Mouse (Mus musculus) embryonic facial prominence, embryonic 13.5 days (tissue): Measurements from ENCODE around the gene Smad5. TPM values are rescaled to one million over a fixed set of nuclear protein-coding genes. Genes with fewer than 3 reads are reported as not detected.

Experiments used
- ATAC-seq: fragments of 200-750 bp; cut with Nextera tagmentation; 2 replicates; pipeline ENCODE4 v1.8.0; 2017; ENCODE audit warnings: low read depth; ENCODE audit not compliant: insufficient number of reproducible peaks, insufficient read depth, low FRiP score, low TSS enrichment
- H3K27ac ChIP-seq: fragments of 300-500 bp; sonication (generic); 2 replicates; pipeline ENCODE4 v1.5.1; 2015; ENCODE audit warnings: moderate library complexity, mild to moderate bottlenecking, inconsistent platforms
- H3K27me3 ChIP-seq: fragments of 300-500 bp; sonication (generic); 2 replicates; pipeline ENCODE4 v1.6.1; 2015; ENCODE audit warnings: mild to moderate bottlenecking, inconsistent platforms
- H3K36me3 ChIP-seq: fragments of 300-500 bp; sonication (generic); 2 replicates; pipeline ENCODE4 v1.6.1; 2015; ENCODE audit warnings: mild to moderate bottlenecking, inconsistent platforms
- H3K4me1 ChIP-seq: fragments of 300-500 bp; sonication (generic); 2 replicates; pipeline ENCODE4 v1.6.1; 2015; ENCODE audit warnings: inconsistent platforms
- H3K4me2 ChIP-seq: fragments of 300-500 bp; sonication (generic); 2 replicates; pipeline ENCODE4 v1.6.1; 2015; ENCODE audit warnings: moderate library complexity, mild to moderate bottlenecking, inconsistent platforms
- H3K4me3 ChIP-seq: fragments of 300-500 bp; sonication (generic); 2 replicates; pipeline ENCODE4 v1.5.1; 2015; ENCODE audit warnings: mild to moderate bottlenecking, inconsistent platforms
- H3K9ac ChIP-seq: fragments of 300-500 bp; sonication (generic); 2 replicates; pipeline ENCODE4 v1.6.1; 2015; ENCODE audit warnings: mild to moderate bottlenecking, inconsistent platforms
- H3K9me3 ChIP-seq: fragments of 300-500 bp; sonication (generic); 2 replicates; pipeline ENCODE4 v1.6.1; 2016; ENCODE audit warnings: inconsistent platforms
- WGBS: fragments of 180-500 bp; shearing (Covaris S2); methylation state at CpG from one replicate; pipeline ENCODE4 v1.1.7; 2015; ENCODE audit warnings: mixed read lengths; 5-methylcytosine and 5-hydroxymethylcytosine counted together
- polyA plus RNA-seq: library from polyadenylated mRNA; unstranded; fragments of >200 nt; fragmentation: Nextera tagmentation; extraction: Ambion mirVana; gene quantifications from 2 replicates; pipeline ENCODE4 v1.2.1, GENCODE M21; 2015

Smad5 gene
- polyA plus RNA-seq, 1 experiment from 2014 or later, result 39.5 TPM

GRCm38 (mm10) chr13:56703222-56703870, 536 bp downstream of the Smad5 start:
- H3K9me3 ChIP-seq, result no peaks in the 10 kb centered on the region
- peaks cover 52% of the 10 kb centered on the region for H3K4me1 ChIP-seq
- H3K27me3 ChIP-seq, result no peaks in the 10 kb centered on the region
- H3K36me3 ChIP-seq, result peaks cover 6% of the 10 kb centered on the region
- WGBS, result 0% methylated on average over 73 of the region's 80 CpGs
- peak overlapping the region; percentile 80 for H3K4me2 ChIP-seq
- ATAC-seq, result peak; percentile 64; the same call in 1 of the 2 replicates
- peak overlapping the region; percentile 74 for H3K4me3 ChIP-seq
- H3K9ac ChIP-seq, result peak overlapping the region; percentile 99
- peak overlapping the region; percentile 98 for H3K27ac ChIP-seq

GRCm38 (mm10) chr13:56703871-56704321, 1.1 kb downstream of the Smad5 start:
- Histone ChIP-seq H3K27me3 (no peaks in the 10 kb centered on the region), H3K36me3 (peaks cover 6% of the 10 kb centered on the region), H3K4me2 (peak overlapping the region; percentile 80), H3K4me1 (peaks cover 48% of the 10 kb centered on the region), H3K27ac (peak overlapping the region; percentile 98), H3K4me3 (peak overlapping the region; percentile 74), H3K9ac (peak overlapping the region; percentile 99), H3K9me3 (no peaks in the 10 kb centered on the region)
- ATAC-seq, result peak; percentile 18; the same call in 1 of the 2 replicates
- WGBS, result under 1% methylated on average over 11 of the region's 11 CpGs

GRCm38 (mm10) chr13:56704596-56704995, 1.8 kb downstream of the Smad5 start:
- Histone ChIP-seq H3K4me3 (peak overlapping the region; percentile 74), H3K9ac (peak overlapping the region; percentile 99), H3K36me3 (peaks cover 11% of the 10 kb centered on the region), H3K9me3 (no peaks in the 10 kb centered on the region), H3K4me1 (peaks cover 52% of the 10 kb centered on the region), H3K27ac (peak overlapping the region; percentile 98; the same call in 1 of the 2 replicates), H3K27me3 (no peaks in the 10 kb centered on the region), H3K4me2 (peak overlapping the region; percentile 80)
- no peak for ATAC-seq
- WGBS, result 58% methylated on average over 2 of the region's 2 CpGs

- Histone ChIP-seq H3K27ac (no peak overlapping the region), H3K9me3 (no peaks in the 10 kb centered on the region), H3K4me2 (no peak overlapping the region), H3K4me1 (peaks cover 57% of the 10 kb centered on the region), H3K36me3 (peaks cover 13% of the 10 kb centered on the region), H3K27me3 (no peaks in the 10 kb centered on the region), H3K9ac (no peak overlapping the region), H3K4me3 (no peak overlapping the region)
- 90% methylated on average over 4 of the region's 4 CpGs for WGBS
- no peak for ATAC-seq
Observed at GRCm38 (mm10) chr13:56707111-56707510, 4.3 kb downstream of the Smad5 start.

- H3K27me3 ChIP-seq, result no peaks in the 10 kb centered on the region
- H3K27ac ChIP-seq, result no peak overlapping the region
- H3K4me2 ChIP-seq, result no peak overlapping the region
- H3K4me3 ChIP-seq, result no peak overlapping the region
- H3K36me3 ChIP-seq, result peaks cover 18% of the 10 kb centered on the region
- 67% methylated on average over 4 of the region's 4 CpGs for WGBS
- ATAC-seq, result no peak
- H3K9me3 ChIP-seq, result no peaks in the 10 kb centered on the region
- no peak overlapping the region for H3K9ac ChIP-seq
- H3K4me1 ChIP-seq, result peaks cover 53% of the 10 kb centered on the region
Observed at GRCm38 (mm10) chr13:56707606-56708005, 4.8 kb downstream of the Smad5 start.

GRCm38 (mm10) chr13:56710620-56711019, 7.8 kb downstream of the Smad5 start:
- Histone ChIP-seq H3K27me3 (no peaks in the 10 kb centered on the region), H3K9me3 (no peaks in the 10 kb centered on the region), H3K36me3 (peaks cover 20% of the 10 kb centered on the region), H3K4me2 (no peak overlapping the region), H3K4me3 (no peak overlapping the region), H3K9ac (no peak overlapping the region), H3K4me1 (peaks cover 36% of the 10 kb centered on the region), H3K27ac (no peak overlapping the region)
- no peak for ATAC-seq
- 62% methylated on average over 2 of the region's 2 CpGs for WGBS

GRCm38 (mm10) chr13:56712221-56712620, 9.4 kb downstream of the Smad5 start:
- ATAC-seq, result no peak
- Histone ChIP-seq H3K36me3 (peaks cover 14% of the 10 kb centered on the region), H3K4me1 (peaks cover 25% of the 10 kb centered on the region), H3K9ac (no peak overlapping the region), H3K27me3 (no peaks in the 10 kb centered on the region), H3K4me3 (no peak overlapping the region), H3K4me2 (no peak overlapping the region), H3K9me3 (no peaks in the 10 kb centered on the region), H3K27ac (no peak overlapping the region)
- WGBS, result 96% methylated on average over 2 of the region's 2 CpGs

- Histone ChIP-seq H3K4me1 (no peaks in the 10 kb centered on the region), H3K9ac (no peak overlapping the region), H3K27ac (no peak overlapping the region), H3K4me3 (no peak overlapping the region), H3K36me3 (peaks cover 80% of the 10 kb centered on the region), H3K27me3 (no peaks in the 10 kb centered on the region), H3K9me3 (no peaks in the 10 kb centered on the region), H3K4me2 (no peak overlapping the region)
- no peak for ATAC-seq
- 91% methylated on average over 4 of the region's 4 CpGs for WGBS
Observed at GRCm38 (mm10) chr13:56726551-56726950, 23.7 kb downstream of the Smad5 start.

GRCm38 (mm10) chr13:56729046-56729445, 26.2 kb downstream of the Smad5 start:
- no peaks in the 10 kb centered on the region for H3K4me1 ChIP-seq
- H3K4me3 ChIP-seq, result no peak overlapping the region
- WGBS, result 91% methylated on average over 7 of the region's 7 CpGs
- no peaks in the 10 kb centered on the region for H3K9me3 ChIP-seq
- no peak for ATAC-seq
- no peaks in the 10 kb centered on the region for H3K27me3 ChIP-seq
- no peak overlapping the region for H3K27ac ChIP-seq
- H3K36me3 ChIP-seq, result peaks cover 89% of the 10 kb centered on the region
- no peak overlapping the region for H3K4me2 ChIP-seq
- H3K9ac ChIP-seq, result no peak overlapping the region

GRCm38 (mm10) chr13:56734617-56735016, 31.8 kb downstream of the Smad5 start:
- Histone ChIP-seq H3K4me2 (no peak overlapping the region), H3K27me3 (no peaks in the 10 kb centered on the region), H3K36me3 (peaks cover 85% of the 10 kb centered on the region), H3K27ac (no peak overlapping the region), H3K9ac (no peak overlapping the region), H3K4me1 (no peaks in the 10 kb centered on the region), H3K9me3 (no peaks in the 10 kb centered on the region), H3K4me3 (no peak overlapping the region)
- ATAC-seq, result no peak
- 81% methylated on average over 4 of the region's 4 CpGs for WGBS

- Histone ChIP-seq H3K9ac (no peak overlapping the region), H3K4me1 (no peaks in the 10 kb centered on the region), H3K9me3 (no peaks in the 10 kb centered on the region), H3K36me3 (peaks cover 85% of the 10 kb centered on the region), H3K4me2 (no peak overlapping the region), H3K27ac (no peak overlapping the region), H3K4me3 (no peak overlapping the region), H3K27me3 (no peaks in the 10 kb centered on the region)
- ATAC-seq, result no peak
- 63% methylated on average over 6 of the region's 6 CpGs for WGBS
Observed at GRCm38 (mm10) chr13:56735212-56735875, 32.5 kb downstream of the Smad5 start.

GRCm38 (mm10) chr13:56739556-56739955, 36.7 kb downstream of the Smad5 start:
- ATAC-seq, result no peak
- H3K27me3 ChIP-seq, result no peaks in the 10 kb centered on the region
- peaks cover 72% of the 10 kb centered on the region for H3K36me3 ChIP-seq
- no peak overlapping the region for H3K4me2 ChIP-seq
- H3K9ac ChIP-seq, result no peak overlapping the region
- WGBS, result 94% methylated on average over 5 of the region's 5 CpGs
- H3K4me3 ChIP-seq, result no peak overlapping the region
- no peak overlapping the region for H3K27ac ChIP-seq
- no peaks in the 10 kb centered on the region for H3K4me1 ChIP-seq
- no peaks in the 10 kb centered on the region for H3K9me3 ChIP-seq
